Mouse (Mus musculus) MEL (cell line): ENCODE results near the gene Ptpdc1. TPM values are rescaled to one million over a fixed set of nuclear protein-coding genes. Genes with fewer than 3 reads are reported as not detected.

Experiments
- DNase-seq: peaks from one replicate; pipeline ENCODE4 v3.0.0; 2011; ENCODE audit warnings: low read depth, low spot score
- H3K27ac ChIP-seq: 2 replicates; pipeline ENCODE4 v1.5.1; 2012; ENCODE audit warnings: low read depth, mild to moderate bottlenecking, control low read depth, low read length, moderate library complexity; ENCODE audit not compliant: control insufficient read depth
- H3K27me3 ChIP-seq, 2 experiments: fragments of 150-350 bp in 1 of 2; sonication (generic) in 1 of 2; 2 replicates each; pipeline ENCODE4 v1.6.1; 2012; ENCODE audit warnings: low read length in 2 of 2, mild to moderate bottlenecking in 2 of 2, improper control_type of control experiment in 1 of 2, moderate library complexity in 1 of 2; ENCODE audit not compliant: insufficient read depth in 2 of 2, control insufficient read depth in 1 of 2
- H3K36me3 ChIP-seq, 2 experiments: 2 replicates each; pipeline ENCODE4 v1.6.1; 2012 to 2014; ENCODE audit warnings: low read length in 2 of 2, improper control_type of control experiment in 1 of 2, inconsistent platforms in 1 of 2, mild to moderate bottlenecking in 1 of 2; ENCODE audit not compliant: insufficient read depth in 2 of 2, control insufficient read depth in 1 of 2
- H3K4me1 ChIP-seq, 2 experiments: fragments of 150-350 bp in 1 of 2; sonication (generic) in 1 of 2; 2 replicates each; pipeline ENCODE4 v1.6.1; 2012; ENCODE audit warnings: low read length in 2 of 2, improper control_type of control experiment in 1 of 2, mild to moderate bottlenecking in 1 of 2; ENCODE audit not compliant: insufficient read depth in 2 of 2, control insufficient read depth in 1 of 2
- H3K4me3 ChIP-seq, 2 experiments: fragments of 150-350 bp in 1 of 2; sonication (generic) in 1 of 2; 2 replicates each; pipeline ENCODE4 v1.5.1; 2012; ENCODE audit warnings: low read depth in 2 of 2, low read length in 2 of 2, mild to moderate bottlenecking in 2 of 2, moderate library complexity in 2 of 2, control low read depth in 1 of 2, improper control_type of control experiment in 1 of 2; ENCODE audit not compliant: control insufficient read depth in 1 of 2, insufficient read depth in 1 of 2
- H3K79me2 ChIP-seq: 2 replicates; pipeline ENCODE4 v1.6.1; 2012; ENCODE audit warnings: mild to moderate bottlenecking, low read length, moderate library complexity; ENCODE audit not compliant: control insufficient read depth, poor library complexity, insufficient read depth
- H3K9ac ChIP-seq: 2 replicates; pipeline ENCODE4 v1.6.1; 2012; ENCODE audit warnings: low read depth, mild to moderate bottlenecking, control low read depth, low read length, moderate library complexity; ENCODE audit not compliant: control insufficient read depth, poor library complexity, severe bottlenecking
- H3K9me3 ChIP-seq: fragments of 150-350 bp; sonication (generic); replicated peaks from 2 replicates; pipeline ENCODE4 v1.6.1; 2012; ENCODE audit warnings: mild to moderate bottlenecking, low read length, improper control_type of control experiment, moderate library complexity; ENCODE audit not compliant: insufficient read depth
- CHD1 ChIP-seq: IDR thresholded peaks from 2 replicates; pipeline ENCODE4 v1.6.1; 2012; ENCODE audit warnings: low read depth, mild to moderate bottlenecking, inconsistent platforms, low read length, improper control_type of control experiment
- CHD2 ChIP-seq: IDR thresholded peaks from 2 replicates; pipeline ENCODE4 v1.6.1; 2011; ENCODE audit warnings: low read length, improper control_type of control experiment
- E2F4 ChIP-seq: IDR thresholded peaks from 2 replicates; pipeline ENCODE4 v1.6.1; 2011; ENCODE audit warnings: low read depth, low read length, improper control_type of control experiment, borderline replicate concordance
- ELF1 ChIP-seq: IDR thresholded peaks from 2 replicates; pipeline ENCODE4 v1.6.1; 2014; ENCODE audit warnings: low read depth, mild to moderate bottlenecking, inconsistent platforms, low read length, improper control_type of control experiment, moderate library complexity
- EP300 ChIP-seq, 2 experiments: IDR thresholded peaks; 2 replicates each; pipeline ENCODE4 v1.6.1; 2011; ENCODE audit warnings: improper control_type of control experiment in 2 of 2, low read length in 2 of 2, low read depth in 1 of 2, mild to moderate bottlenecking in 1 of 2
- ETS1 ChIP-seq: IDR thresholded peaks from 2 replicates; pipeline ENCODE4 v1.6.1; 2012; ENCODE audit warnings: low read depth, mild to moderate bottlenecking, inconsistent platforms, low read length, improper control_type of control experiment, moderate library complexity
- JUND ChIP-seq: IDR thresholded peaks from 2 replicates; pipeline ENCODE4 v1.6.1; 2011; ENCODE audit warnings: low read depth, mild to moderate bottlenecking, improper control_type of control experiment, low read length
- MAX ChIP-seq: IDR thresholded peaks from 2 replicates; pipeline ENCODE4 v1.6.1; 2011; ENCODE audit warnings: low read length, improper control_type of control experiment
- MAZ ChIP-seq: IDR thresholded peaks from 2 replicates; pipeline ENCODE4 v1.6.1; 2012; ENCODE audit warnings: low read depth, mild to moderate bottlenecking, inconsistent platforms, low read length, improper control_type of control experiment
- MEF2A ChIP-seq: IDR thresholded peaks from 2 replicates; pipeline ENCODE4 v1.6.1; 2014; ENCODE audit warnings: low read depth, mild to moderate bottlenecking, inconsistent platforms, low read length, improper control_type of control experiment; ENCODE audit not compliant: poor library complexity, insufficient replicate concordance, severe bottlenecking; ENCODE audit errors: extremely low read depth
- MXI1 ChIP-seq: IDR thresholded peaks from 2 replicates; pipeline ENCODE4 v1.6.1; 2011; ENCODE audit warnings: mild to moderate bottlenecking, low read depth, low read length, improper control_type of control experiment
- MYB ChIP-seq: IDR thresholded peaks from 2 replicates; pipeline ENCODE4 v1.6.1; 2011; ENCODE audit warnings: mild to moderate bottlenecking, low read depth, low read length, improper control_type of control experiment
- MYC ChIP-seq: IDR thresholded peaks from 2 replicates; pipeline ENCODE4 v1.6.1; 2011; ENCODE audit warnings: low read depth, mild to moderate bottlenecking, low read length, improper control_type of control experiment, moderate library complexity
- NRF1 ChIP-seq: IDR thresholded peaks from 2 replicates; pipeline ENCODE4 v1.6.1; 2014; ENCODE audit warnings: low read depth, mild to moderate bottlenecking, inconsistent platforms, low read length, improper control_type of control experiment, moderate library complexity; ENCODE audit not compliant: poor library complexity, insufficient read depth, severe bottlenecking
- POLR2AphosphoS2 ChIP-seq: IDR thresholded peaks from 2 replicates; pipeline ENCODE4 v1.6.1; 2011; ENCODE audit warnings: low read length, improper control_type of control experiment
- RCOR1 ChIP-seq: IDR thresholded peaks from 2 replicates; pipeline ENCODE4 v1.6.1; 2012; ENCODE audit warnings: low read depth, mild to moderate bottlenecking, inconsistent platforms, low read length, improper control_type of control experiment
- SIN3A ChIP-seq: IDR thresholded peaks from 2 replicates; pipeline ENCODE4 v1.6.1; 2012; ENCODE audit warnings: low read length, improper control_type of control experiment, inconsistent platforms
- SMC3 ChIP-seq: IDR thresholded peaks from 2 replicates; pipeline ENCODE4 v1.6.1; 2011; ENCODE audit warnings: low read depth, low read length, improper control_type of control experiment
- TAL1 ChIP-seq: IDR thresholded peaks from 2 replicates; pipeline ENCODE4 v1.6.1; 2012; ENCODE audit warnings: mild to moderate bottlenecking, inconsistent platforms, low read length, moderate library complexity, mixed read lengths
- TCF12 ChIP-seq: IDR thresholded peaks from 2 replicates; pipeline ENCODE4 v1.6.1; 2014; ENCODE audit warnings: low read depth, mild to moderate bottlenecking, inconsistent platforms, low read length, improper control_type of control experiment, moderate library complexity
- USF1 ChIP-seq: IDR thresholded peaks from 2 replicates; pipeline ENCODE4 v1.6.1; 2014; ENCODE audit warnings: low read depth, mild to moderate bottlenecking, inconsistent platforms, low read length, improper control_type of control experiment, moderate library complexity
- ZC3H11A ChIP-seq: IDR thresholded peaks from 2 replicates; pipeline ENCODE4 v1.6.1; 2012; ENCODE audit warnings: low read depth, mild to moderate bottlenecking, inconsistent platforms, low read length, improper control_type of control experiment
- ZKSCAN1 ChIP-seq: IDR thresholded peaks from 2 replicates; pipeline ENCODE4 v1.6.1; 2012; ENCODE audit warnings: low read depth, mild to moderate bottlenecking, inconsistent platforms, low read length, improper control_type of control experiment, moderate library complexity
- ZNF384 ChIP-seq: IDR thresholded peaks from 2 replicates; pipeline ENCODE4 v1.6.1; 2012; ENCODE audit warnings: low read depth, mild to moderate bottlenecking, inconsistent platforms, low read length, improper control_type of control experiment
- polyA plus RNA-seq, 2 experiments: library from polyadenylated mRNA; stranded (reverse) in 1 of 2; unstranded in 1 of 2; fragments of >175 nt in 1 of 2; fragments of >200 nt in 1 of 2; gene quantifications; 2 replicates each; pipeline versions ENCODE4 v1.2.1 to v1.2.4; 2012; ENCODE audit warnings: low replicate concordance in 2 of 2, low read depth in 1 of 2; ENCODE audit not compliant: insufficient read length in 2 of 2, insufficient read depth in 1 of 2, missing spikeins in 1 of 2
- total RNA-seq: library from RNA; depleted of rRNA; stranded (reverse); fragments of 300-350 nt; gene quantifications from 2 replicates; pipeline ENCODE4 v1.2.3, GENCODE M21; 2012

Ptpdc1 gene
- total and polyA plus RNA-seq, 3 experiments, result 3.3 to 7.6 TPM; not detected in 1

- no peaks in the 10 kb centered on the region for H3K9me3 ChIP-seq
- no peak overlapping the region for H3K27ac ChIP-seq
- no peak overlapping the region for H3K9ac ChIP-seq
- H3K27me3 ChIP-seq, result no peaks in the 10 kb centered on the region
- no peak for DNase-seq
- H3K36me3 ChIP-seq, result no peaks in the 10 kb centered on the region
- TF ChIP-seq ETS1, result no peak
- TF ChIP-seq RCOR1, result no peak
- no peak for TF ChIP-seq CHD2
- no peak for TF ChIP-seq ELF1
- no peak for TF ChIP-seq ZKSCAN1
- no peak for TF ChIP-seq MYC
- TF ChIP-seq MAZ, result no peak
- no peak for TF ChIP-seq TAL1
- TF ChIP-seq MEF2A, result no peak
- no peak for TF ChIP-seq E2F4
- H3K4me3 ChIP-seq, result no peak overlapping the region
- no peaks in the 10 kb centered on the region for H3K4me1 ChIP-seq
- H3K79me2 ChIP-seq, result no peaks in the 10 kb centered on the region
Observed at GRCm38 (mm10) chr13:48661561-48661960, 36.1 kb upstream of the Ptpdc1 start.

- Histone ChIP-seq H3K4me3 (no peak overlapping the region), H3K4me1 (no peaks in the 10 kb centered on the region), H3K36me3 (no peaks in the 10 kb centered on the region), H3K9me3 (no peaks in the 10 kb centered on the region), H3K9ac (no peak overlapping the region), H3K27ac (no peak overlapping the region), H3K27me3 (no peaks in the 10 kb centered on the region), H3K79me2 (no peaks in the 10 kb centered on the region)
- DNase-seq, result no peak
- no peak for TF ChIP-seq USF1
- no peak for TF ChIP-seq SIN3A
Observed at GRCm38 (mm10) chr13:48660741-48661140, 35.3 kb upstream of the Ptpdc1 start.

GRCm38 (mm10) chr13:48660221-48660734 is 34.8 kb upstream of the Ptpdc1 start:
- Histone ChIP-seq H3K36me3 (no peaks in the 10 kb centered on the region), H3K9me3 (no peaks in the 10 kb centered on the region), H3K27me3 (no peaks in the 10 kb centered on the region), H3K27ac (no peak overlapping the region), H3K4me3 (no peak overlapping the region)
- no peak for DNase-seq
- TF ChIP-seq ELF1 (no peak), POLR2AphosphoS2 (no peak), TCF12 (no peak), MYC (no peak), E2F4 (no peak), ZNF384 (no peak), USF1 (no peak), SMC3 (no peak), MXI1 (no peak), MEF2A (no peak), NRF1 (no peak), ZC3H11A (no peak), MAX (no peak), MYB (no peak), CHD1 (no peak), EP300 (IDR thresholded peaks at IDR 0.05; ENCODE audit: low read depth in 1 of 2, low read length in 2 of 2) (no peak), JUND (no peak)
- TF ChIP-seq, all 39 proteins: peak for 0
- no peaks in the 10 kb centered on the region for H3K4me1 ChIP-seq
- no peak overlapping the region for H3K9ac ChIP-seq
- H3K79me2 ChIP-seq, result no peaks in the 10 kb centered on the region
